Mouse (Mus musculus) heart, postnatal 0 days (tissue): ENCODE measurements around the gene Tbx19.

Source experiments
- CTCF ChIP-seq: IDR thresholded peaks from 2 replicates; pipeline ENCODE4 v1.5.1; 2016; ENCODE audit warnings: antibody characterized with exemption, control low read depth, low read depth
- EP300 ChIP-seq: IDR thresholded peaks from 2 replicates; pipeline ENCODE4 v1.6.1; 2016; ENCODE audit warnings: antibody characterized with exemption, low read depth

DNA sequence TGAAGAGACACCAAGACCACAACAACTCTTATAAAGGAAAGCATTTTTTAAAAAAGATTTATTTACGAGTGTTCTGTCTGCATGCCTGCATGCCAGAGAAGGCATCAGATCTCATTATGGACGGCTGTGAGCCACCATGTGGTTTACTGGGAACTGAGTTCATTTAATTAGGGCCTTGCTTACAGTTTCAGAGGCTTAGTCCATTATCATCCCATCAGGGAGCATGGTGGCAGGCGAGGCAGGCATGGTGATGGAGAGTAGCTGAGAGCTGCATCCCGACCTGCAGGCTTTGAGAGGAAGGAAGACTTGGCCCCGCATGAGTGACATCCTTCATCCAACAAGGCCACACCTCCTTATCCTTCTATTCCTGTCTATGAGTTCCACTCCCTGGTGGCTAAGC, 52.1 kb downstream of the Tbx19 start:
- TF ChIP-seq EP300 = no peak
- TF ChIP-seq CTCF = no peak
